Mouse (Mus musculus) spleen, embryonic (tissue): Measurements from ENCODE around the gene Sspo.
"Not testable (repeated sequence)": the region's sequence is repeated elsewhere in the genome, so short reads cannot be mapped to it uniquely, and the experiment has no call there.

ENCODE experiments used
- CTCF ChIA-PET: fragments of 350-600 bp; sonication (Branson Sonifier 250); formaldehyde crosslinking; loops from one replicate; lab custom pipeline; 2022; lab: Charles Lee

The Sspo gene

DNA sequence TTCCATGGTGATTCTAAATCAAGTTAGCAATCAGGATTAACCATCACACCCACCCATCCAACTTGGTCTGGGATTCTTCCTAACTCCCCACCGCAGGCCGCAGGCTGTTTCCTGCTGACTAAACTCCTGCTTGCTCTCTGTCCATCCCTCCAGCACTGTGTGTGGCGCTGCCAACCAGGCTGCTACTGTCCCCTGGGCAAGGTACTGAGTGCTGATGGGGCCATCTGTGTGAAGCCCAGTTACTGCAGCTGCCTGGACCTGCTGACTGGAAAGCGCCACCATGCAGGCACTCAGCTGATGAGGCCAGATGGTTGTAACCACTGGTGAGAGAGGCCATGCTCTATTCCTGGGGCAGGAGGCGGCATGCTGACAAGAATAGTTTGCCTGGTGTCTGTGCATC is 34.5 kb downstream of the Sspo start:
- CTCF ChIA-PET: no interaction called here

DNA sequence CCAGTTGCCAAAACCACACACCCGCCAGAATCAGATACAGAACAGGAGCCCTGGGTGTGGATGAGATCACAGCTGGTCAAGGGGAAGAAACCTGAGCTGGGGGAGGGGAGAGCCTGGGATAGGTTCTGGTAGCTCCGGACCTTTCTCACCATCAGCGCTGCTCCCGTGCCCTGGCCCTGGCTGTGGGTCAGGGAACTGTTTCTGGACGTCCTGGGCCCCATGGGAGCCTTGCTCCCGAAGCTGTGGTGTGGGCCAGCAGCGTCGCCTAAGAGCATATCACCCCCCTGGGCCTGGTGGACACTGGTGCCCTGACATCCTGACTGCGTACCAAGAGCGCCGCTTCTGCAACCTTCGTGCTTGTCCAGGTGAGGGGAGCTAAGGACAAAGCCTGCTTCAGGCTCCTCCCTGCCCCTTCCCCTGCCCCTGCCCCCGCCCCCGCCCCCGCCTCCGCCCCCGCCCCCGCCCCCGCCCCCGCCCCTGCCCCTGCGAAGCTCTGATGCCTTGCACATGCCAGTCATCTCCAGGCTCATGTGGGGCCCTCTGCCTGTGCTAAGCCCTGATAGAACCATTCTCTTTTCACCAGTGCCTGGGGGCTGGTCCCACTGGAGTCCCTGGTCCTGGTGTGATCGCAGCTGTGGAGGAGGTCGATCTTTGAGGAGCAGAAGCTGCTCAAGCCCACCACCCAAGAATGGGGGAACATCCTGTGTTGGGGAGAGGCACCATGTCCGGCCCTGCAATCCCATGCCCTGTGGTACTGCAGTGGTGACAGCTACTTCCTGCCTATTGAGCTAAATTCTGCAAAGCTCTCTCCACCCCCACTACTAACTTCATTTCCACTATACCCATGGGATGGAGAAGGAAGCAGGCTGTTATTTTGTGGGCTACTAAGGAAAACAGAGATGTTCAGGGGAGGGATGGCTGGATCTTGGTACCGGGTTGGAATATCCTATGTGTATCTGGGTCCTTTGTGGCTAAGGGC is 40.0 kb downstream of the Sspo start:
- CTCF ChIA-PET: no interaction called here

DNA sequence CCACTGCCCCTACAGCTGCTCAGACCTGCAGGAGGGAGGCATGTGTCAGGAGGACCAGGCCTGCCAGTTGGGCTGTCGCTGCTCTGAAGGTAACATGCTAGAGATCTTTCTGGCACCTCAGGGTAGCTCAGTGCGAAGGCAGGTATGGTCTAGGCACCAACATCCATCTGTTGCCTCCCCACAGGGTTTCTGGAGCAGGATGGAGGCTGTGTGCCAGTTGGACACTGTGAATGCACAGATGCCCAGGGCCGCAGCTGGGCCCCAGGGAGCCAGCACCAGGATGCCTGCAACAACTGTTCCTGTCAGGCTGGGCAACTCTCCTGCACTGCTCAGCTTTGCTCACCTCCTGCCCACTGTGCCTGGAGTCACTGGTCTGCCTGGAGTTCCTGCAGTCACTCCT is 41.7 kb downstream of the Sspo start:
- CTCF ChIA-PET: no interaction called here

DNA sequence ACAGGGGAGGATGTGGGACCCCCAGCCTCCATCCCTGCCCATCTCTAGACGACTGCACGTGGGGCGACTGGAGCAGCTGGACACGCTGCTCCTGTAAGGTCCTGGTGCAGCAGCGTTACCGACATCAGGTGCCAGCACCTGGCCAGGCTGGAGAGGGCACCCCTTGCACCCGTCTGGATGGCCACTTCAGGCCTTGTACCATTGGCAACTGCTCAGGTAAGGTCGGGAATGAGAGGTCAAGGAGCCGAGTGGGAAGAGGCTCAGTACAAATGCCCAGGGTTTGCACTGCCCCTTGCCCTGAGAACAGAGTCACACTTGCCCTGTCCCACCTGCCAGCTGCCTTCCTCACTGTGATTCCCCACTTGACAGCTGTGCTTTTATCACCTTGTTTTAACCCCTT is 43.3 kb downstream of the Sspo start:
- CTCF ChIA-PET: no interaction called here

DNA sequence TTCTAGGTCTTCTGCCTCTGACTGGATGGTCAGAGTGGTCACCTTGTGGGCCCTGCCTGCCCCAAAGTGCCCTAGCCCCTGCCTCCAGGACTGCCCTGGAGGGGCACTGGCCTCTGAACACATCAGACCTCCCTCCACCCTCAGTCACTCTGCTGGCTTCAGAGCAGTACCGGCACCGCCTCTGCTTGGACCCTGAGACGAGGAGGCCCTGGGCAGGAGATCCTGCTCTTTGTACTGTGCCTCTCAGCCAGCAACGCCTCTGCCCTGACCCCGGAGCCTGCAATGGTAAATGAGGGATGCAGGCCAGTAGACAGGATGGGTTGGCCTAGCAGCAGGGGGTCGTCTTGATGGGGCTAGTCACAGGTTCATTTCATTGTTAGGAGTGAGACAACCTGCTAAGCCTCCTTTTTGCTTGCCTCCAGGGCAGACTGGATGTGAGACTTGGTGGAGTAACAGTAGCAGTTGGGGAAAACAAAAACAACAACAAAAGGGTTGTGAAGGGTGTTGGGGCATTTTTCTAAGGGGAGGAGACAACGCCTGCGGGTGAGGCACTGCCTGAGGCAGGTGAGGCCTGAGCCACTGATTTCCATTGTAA is 45.2 kb downstream of the Sspo start:
- CTCF ChIA-PET: no interaction called here

DNA sequence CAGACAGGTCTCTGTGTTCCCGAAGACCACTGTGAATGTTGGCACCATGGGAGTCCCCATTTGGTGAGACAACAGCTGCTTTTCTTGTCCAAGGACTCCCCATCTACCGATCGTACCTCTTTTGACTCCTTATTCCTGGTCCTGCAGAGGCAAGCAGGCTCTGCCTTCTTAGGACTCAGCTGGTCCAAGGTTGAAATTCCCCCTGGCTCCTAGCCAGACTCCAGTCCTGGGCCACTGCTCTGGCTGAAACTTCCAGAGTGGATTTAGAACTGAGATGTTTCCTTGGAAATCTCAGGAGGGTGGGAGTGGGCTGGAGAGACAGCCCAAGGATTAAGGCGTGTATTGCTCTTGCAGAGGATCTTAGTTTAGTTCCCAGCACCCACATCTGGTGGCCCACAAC is 49.5 kb downstream of the Sspo start:
- CTCF ChIA-PET: no interaction called here

DNA sequence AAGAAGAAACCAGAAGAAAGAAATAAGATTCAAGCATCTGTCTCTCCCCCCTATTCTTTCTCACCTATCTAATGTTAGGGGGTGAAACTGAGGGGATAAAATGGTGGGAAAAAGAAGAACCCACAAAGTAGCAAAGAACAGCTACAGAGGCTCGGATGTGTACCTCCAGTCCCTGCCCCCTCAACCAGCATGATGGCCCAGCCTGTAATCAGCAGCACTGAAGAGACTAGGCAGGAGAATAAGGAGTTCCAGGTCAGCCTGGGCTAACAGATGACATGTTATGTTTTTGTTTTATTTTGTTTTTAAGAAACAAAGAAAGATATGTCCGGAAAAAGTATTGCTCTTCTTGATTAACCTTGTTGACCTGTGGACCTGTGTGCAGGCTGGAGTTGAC is 55.8 kb downstream of the Sspo start:
- CTCF ChIA-PET: no interaction called here

DNA sequence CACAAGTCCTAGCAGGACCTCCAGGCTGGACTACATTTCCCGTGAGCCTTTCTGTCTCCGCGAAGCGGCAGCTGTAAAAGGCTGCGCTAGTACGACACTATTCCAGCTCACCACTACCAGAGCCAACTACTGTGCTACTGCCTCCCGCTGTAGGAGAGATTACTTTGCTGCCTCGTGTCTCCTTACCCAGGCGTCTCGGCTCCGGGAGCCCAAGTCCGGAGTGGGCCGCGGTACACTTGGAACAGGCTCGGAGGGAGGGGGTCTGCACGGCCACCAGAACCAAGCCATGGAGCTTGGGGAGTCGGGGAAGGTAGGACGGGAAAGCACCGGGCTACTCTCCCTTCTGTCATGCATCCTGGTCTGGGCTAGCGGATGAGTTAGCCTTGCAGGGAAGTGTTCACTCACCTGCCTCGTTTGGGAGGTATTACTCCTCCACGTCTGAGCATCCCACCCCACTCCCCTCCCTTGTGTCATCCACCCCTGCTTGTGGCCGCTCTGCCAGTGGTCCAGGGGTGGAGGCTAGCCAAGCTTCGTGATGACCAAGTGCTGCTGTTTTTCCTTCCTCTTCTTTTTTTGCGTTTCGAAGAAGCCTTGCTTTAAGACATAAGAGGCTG is 56.3 kb downstream of the Sspo start:
- CTCF ChIA-PET: no interaction called here

DNA sequence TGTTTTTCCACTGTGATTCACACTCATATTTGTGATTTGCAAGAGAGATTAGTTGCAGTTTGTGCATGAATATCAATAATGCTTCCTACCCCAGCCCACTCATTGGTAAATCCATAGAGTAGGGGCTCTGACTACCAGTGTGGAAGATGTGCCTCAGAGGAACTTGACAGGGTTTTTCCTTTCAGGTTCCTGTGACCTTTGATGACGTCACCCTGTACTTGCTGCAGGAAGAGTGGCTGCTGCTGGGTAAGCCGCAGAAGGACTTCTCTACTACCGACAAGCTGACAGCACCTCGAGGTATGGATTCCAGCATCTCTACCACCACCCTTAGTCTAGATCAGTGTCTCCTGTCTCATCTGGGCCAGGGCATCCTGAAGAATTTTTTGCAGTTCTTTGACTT is 60.1 kb downstream of the Sspo start:
- CTCF ChIA-PET: no interaction called here

DNA sequence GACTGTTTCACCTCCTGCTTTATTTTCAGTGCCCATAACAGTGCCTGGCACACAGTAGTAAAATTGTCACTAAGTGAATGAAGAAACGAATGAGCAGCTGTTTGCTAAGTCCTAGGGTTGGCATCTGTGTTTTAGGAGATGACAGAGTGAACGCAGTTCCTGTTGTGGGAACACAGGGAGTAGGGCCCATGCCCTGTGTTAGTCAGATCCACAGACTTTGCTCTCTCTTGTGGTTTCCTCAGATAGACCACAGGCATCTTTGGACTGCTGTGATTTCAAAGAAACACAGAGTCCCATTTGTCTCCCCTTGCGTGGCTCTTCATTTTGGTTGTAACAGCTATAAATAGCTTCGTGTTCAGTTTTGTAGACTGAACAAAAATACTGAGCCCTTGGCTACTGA is 62.4 kb downstream of the Sspo start:
- CTCF ChIA-PET: no interaction called here

DNA sequence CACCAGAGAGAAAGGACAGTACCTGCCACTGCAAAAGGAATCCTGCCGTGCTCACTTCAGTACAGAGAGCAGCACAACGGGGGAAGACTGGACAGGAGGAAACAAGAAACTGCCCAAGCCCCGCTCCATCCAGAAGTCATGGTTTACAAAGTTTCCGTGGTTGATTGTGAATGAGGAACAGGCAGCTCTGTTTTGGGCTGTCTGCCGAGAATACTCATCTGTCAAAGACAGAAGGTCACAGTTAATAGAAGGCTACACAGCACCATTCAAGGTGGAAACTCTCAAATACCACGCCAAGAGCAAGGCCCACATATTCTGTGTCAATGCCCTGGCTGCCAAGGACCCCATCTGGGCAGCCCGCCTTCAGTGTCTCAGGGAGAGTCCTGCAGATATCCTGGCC is 63.8 kb downstream of the Sspo start:
- CTCF ChIA-PET: no interaction called here

DNA sequence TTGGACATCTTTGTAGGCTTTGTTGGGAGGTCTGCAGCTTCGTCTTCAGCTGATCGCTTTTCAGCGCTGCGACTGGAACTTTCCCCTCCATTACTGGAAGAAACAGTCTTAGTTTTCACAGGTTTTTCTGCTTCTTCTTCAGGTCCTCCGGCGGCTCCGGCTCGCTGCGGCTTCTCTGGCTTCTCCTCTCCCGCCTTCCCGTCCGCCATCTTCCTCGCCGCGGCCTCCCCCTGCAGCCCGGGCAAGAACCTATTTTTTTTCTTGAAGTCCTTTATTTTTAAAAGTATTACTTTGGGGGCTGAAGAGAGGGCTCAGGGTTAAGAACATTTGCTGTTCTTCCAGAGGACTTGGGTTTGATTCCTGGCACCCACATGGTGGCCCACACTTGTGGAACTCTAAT is 76.9 kb downstream of the Sspo start:
- CTCF ChIA-PET: not testable (repeated sequence)

DNA sequence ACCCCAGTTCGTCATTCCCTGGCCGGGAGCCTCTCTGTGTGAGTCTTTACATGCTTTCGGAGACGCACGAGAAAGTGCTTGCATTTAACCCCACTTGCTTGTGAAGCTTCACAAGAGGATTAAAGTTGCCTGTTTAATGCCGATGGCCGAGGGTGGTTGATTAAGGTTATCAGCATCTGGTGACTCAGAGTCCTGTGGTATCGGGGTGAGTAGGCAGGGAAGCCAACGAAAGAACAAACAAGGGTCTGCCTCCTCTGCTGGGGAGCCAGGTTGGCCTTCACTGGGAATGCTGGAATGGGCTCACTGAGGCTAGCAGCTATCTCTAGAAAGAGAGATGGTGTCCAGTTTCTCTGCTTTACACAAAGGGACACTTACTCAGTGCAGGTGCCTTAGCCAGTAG is 79.9 kb downstream of the Sspo start:
- CTCF ChIA-PET: interaction anchor here (0.6 kb wide), 1 partner anchor 1767 kb away, joined by 3 read pairs; no protein-coding TSS in a partner anchor

DNA sequence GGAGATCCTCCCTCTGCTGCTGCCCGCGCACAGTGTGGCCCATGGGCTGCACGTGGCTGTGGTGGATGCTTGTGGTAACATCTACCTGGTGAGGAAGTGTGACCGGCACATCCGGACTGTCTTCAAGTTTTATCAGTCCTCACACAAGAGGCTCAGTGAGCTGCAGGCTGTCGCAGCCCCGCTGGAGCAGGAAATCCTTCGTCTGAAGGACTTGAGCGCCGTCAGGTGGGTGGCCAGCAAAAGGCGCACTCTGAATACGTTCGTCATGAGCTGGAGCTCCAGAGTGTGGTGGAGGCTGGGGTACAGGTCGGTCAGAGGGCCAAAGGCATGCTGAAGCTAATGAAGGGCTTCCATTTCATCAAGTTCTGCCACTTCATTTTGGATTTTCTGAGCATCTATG is 81.2 kb downstream of the Sspo start:
- CTCF ChIA-PET: interaction anchor here (0.6 kb wide), 1 partner anchor 286 kb away, joined by 6 read pairs; no protein-coding TSS in a partner anchor

DNA sequence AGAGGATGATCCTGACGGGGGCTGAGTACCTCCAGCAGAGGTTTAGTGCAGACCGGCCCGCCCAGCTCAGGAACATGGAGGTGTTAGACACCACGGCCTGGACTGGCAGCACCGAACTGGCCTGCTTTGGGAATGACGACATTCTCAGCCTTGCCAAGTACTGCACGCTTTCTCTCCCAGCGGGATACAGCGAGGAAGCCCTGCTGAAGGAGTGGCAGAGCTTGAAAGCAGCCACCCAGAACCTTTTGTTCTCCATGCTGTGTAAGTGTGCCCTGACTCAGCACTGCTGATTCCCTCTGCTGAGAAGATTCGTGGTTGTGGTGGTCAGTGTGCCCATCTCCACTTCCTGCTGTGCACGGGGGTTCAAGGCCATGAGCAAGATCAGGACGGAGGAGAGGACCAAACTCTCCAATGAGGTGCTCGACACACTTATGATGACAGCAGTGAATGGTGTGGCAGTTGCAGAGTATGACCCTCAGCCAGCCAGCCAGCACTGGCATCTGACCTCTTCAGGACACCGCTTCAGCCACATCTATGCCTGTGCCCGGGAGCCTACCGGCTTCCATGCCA is 81.9 kb downstream of the Sspo start:
- CTCF ChIA-PET: no interaction called here

DNA sequence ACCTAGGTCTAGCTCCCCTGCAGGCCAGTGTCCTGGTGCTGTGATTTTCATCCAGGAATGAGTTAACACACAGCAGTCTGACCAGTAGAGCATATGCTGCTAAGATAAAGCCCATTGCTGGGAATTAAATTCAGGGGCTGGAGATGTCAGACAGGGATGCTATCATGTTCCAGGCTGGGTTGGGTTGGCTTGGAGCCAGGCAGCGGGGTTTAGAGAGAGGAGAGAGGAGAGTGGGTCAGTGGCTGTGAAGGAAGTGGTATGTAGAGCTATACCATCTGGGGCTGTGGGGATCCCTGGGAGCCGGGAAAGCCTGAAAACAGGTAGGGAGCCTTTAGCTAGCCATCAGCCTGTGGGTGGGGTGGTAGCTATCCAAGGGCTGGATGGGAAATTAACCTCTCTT is 82.8 kb downstream of the Sspo start:
- CTCF ChIA-PET: no interaction called here

DNA sequence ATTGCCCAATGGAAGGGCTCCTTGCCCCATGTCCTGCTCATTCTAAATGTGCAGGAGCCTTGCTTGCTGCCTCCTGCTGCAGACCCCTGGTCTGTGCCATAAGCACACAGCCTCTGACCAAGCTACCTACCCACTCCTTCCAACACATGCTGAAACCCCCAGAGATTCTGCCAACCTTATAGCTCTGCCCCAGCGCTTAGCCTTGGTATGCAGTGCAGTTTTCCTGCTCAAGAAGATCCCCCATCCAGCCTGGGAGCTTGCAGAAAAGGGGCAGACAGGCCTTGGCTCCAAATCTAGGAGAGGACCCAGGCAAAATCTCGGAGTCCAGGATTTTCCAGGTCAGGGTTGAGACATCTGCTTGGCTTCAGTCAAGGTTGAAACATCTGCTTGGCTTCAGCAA is 85.4 kb downstream of the Sspo start:
- CTCF ChIA-PET: interaction anchor here (0.6 kb wide), 1 partner anchor 253 kb away, joined by 5 read pairs; no protein-coding TSS in a partner anchor

DNA sequence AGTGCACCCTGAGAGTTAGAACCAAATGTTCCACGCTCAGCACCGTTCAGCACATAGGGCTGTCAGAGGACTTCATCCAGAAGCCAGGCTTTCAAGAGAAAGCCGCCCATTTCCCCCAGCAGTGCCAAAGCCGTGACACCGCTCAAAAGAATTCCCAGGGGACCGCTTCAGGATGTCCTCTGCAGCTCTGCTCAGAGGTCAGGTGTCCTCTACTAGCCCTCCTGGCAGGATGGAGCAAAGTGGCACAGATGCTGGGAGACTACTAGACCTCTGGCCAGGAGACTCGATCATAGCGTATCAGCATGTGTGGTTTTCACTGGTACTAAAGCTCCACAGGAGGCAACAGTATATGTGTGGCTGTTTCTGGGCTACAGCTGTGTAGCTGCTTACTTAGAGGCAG is 86.9 kb downstream of the Sspo start:
- CTCF ChIA-PET: no interaction called here

DNA sequence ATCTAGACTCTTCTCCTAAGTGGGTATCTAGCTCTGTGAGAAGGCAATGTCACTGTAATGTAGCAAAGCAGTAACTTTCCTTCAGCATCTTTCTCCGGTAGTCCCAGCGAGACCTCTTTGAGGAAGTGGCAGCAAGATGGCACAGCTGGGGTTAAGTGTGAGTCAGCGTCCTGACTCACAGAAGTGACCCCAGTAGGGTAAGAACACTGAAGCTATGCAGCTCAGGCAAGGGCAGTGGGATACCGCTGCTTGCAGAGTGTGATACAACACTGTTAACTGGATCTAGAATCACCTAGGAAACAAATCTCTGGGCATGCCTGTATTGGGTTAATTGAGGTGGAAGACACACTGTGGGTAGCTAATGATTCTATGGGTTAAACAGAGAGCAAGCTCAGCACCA is 88.1 kb downstream of the Sspo start:
- CTCF ChIA-PET: no interaction called here

DNA sequence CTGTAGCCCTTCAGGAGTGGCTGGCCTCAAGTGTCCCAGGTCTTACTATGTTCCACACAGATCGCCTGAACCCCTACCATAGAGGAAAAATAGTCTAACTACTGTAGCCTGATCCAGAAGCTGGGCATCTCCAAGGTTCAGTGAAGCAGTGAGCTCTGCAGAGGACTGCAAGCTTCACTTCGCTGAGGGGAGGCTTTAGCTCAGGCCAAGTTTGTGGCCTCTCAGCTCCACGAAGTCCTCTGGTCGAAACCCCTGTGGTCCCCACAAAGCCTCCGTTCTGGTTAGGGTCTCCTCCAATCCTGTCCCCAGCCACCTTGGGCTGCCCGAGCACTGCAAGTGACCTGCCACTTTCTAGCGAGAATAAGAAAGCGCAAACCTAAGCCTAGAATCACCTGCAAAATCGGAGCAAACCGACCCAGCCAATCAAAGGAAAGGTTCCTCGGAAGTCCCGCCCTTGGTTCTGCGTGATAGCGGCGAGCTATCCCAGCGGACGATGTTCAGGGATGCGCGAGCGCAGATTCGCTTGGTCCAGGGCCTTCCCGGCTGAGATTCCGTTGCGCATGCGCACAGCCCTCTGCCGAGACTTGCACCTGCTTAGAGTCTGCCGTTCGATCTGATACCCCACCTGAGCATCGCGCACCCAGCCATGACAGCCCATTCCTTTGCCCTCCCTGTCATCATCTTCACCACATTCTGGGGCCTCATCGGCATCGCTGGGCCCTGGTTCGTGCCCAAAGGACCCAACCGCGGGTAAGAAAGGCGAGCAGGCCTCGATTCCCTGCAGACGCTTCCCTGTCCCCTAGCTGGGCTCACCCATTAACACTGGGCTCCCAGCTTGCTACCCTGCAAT is 89.3 kb downstream of the Sspo start, which contains the start of gene Atp6v0e2:
Gene Atp6v0e2, plus strand, starts transcription at position 511 of the 850 bp plus-strand sequence.
- CTCF ChIA-PET: no interaction called here
